Mouse (Mus musculus) liver, embryonic 16.5 days (tissue): ENCODE results near the gene Pygb. TPM values are rescaled to one million over a fixed set of nuclear protein-coding genes. Genes with fewer than 3 reads are reported as not detected.

Experiments used
- ATAC-seq: fragments of 200-750 bp; cut with Nextera tagmentation; 2 replicates; pipeline ENCODE4 v1.8.0; 2017; ENCODE audit warnings: low read depth, mild to moderate bottlenecking, moderate number of reproducible peaks, moderate library complexity
- H3K27ac ChIP-seq: fragments of 300-500 bp; sonication (generic); 2 replicates; pipeline ENCODE4 v1.5.1; 2014; ENCODE audit warnings: mild to moderate bottlenecking, low read length
- H3K27me3 ChIP-seq: fragments of 300-500 bp; sonication (generic); 2 replicates; pipeline ENCODE4 v1.6.1; 2014; ENCODE audit warnings: low read depth, low read length, mixed read lengths; ENCODE audit not compliant: control insufficient read depth, insufficient read depth
- H3K36me3 ChIP-seq: fragments of 300-500 bp; sonication (generic); 2 replicates; pipeline ENCODE4 v1.6.1; 2014; ENCODE audit warnings: mild to moderate bottlenecking; ENCODE audit not compliant: control insufficient read depth, insufficient read depth
- H3K4me1 ChIP-seq: fragments of 300-500 bp; sonication (generic); 2 replicates; pipeline ENCODE4 v1.6.1; 2014; ENCODE audit warnings: low read depth, low read length, mixed read lengths; ENCODE audit not compliant: control insufficient read depth
- H3K4me2 ChIP-seq: fragments of 300-500 bp; sonication (generic); 2 replicates; pipeline ENCODE4 v1.6.1; 2014; ENCODE audit warnings: low read depth, low read length, mixed read lengths
- H3K4me3 ChIP-seq: fragments of 300-500 bp; sonication (generic); 2 replicates; pipeline ENCODE4 v1.5.1; 2014; ENCODE audit warnings: low read depth, mild to moderate bottlenecking, low read length
- H3K9ac ChIP-seq: fragments of 300-500 bp; sonication (generic); 2 replicates; pipeline ENCODE4 v1.6.1; 2014; ENCODE audit warnings: low read depth, low read length
- H3K9me3 ChIP-seq: fragments of 300-500 bp; sonication (generic); replicated peaks from 2 replicates; pipeline ENCODE4 v1.6.1; 2016; ENCODE audit warnings: low read length; ENCODE audit not compliant: control insufficient read depth
- WGBS: fragments of 180-500 bp; shearing (Covaris S2); extraction: QIAGEN DNeasy Blood & Tissue Kit; methylation state at CpG from one replicate; pipeline ENCODE4 v1.1.7; 2014; ENCODE audit not compliant: insufficient replicate concordance; 5-methylcytosine and 5-hydroxymethylcytosine counted together
- polyA plus RNA-seq: library from polyadenylated mRNA; unstranded; fragments of >200 nt; fragmentation: Nextera tagmentation; extraction: Ambion mirVana; gene quantifications from 2 replicates; pipeline ENCODE4 v1.2.1, GENCODE M21; 2015

Gene Pygb
- polyA plus RNA-seq, 1 experiment from 2014 or later = 31.3 TPM

DNA sequence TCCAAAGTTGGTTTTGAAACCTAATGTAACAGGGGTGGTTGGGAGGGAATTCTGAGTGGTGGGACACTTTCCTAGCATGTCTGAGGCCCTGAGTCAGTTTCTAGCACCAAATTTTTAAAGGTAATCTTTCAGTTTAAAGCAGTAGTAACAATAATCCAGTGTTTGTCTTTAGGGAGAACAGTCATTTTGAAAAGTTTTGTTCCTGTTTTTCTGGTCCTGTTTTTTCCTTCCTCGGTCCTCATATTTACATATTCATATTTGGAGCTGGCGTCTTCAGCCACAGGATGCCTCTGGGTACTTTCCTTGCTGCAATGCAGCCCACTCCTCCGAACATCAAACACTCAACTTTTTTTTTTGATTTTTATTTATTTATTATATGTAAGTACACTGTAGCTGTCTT, 31.5 kb upstream of the Pygb start:
- H3K4me2 ChIP-seq = no peak overlapping the region

DNA sequence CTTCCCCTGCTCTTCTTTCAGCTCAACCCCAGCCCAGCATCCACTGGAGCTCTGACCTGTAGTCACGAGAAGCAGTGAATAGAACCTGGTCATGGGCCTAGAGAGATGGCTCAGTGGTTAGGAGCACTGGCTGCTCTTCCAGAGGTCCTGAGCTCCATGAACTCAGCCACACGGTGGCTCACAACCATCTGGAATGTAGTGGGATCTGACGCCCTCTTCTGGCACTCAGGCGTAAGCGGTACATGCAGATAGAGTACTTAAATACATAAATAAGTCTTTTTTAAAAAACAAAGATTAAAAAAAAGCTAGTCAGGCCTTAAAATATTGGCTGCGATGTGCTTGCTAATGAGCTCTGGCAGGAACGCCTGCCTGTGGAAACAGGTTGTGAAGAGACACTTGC, 25.1 kb upstream of the Pygb start:
- H3K36me3 ChIP-seq = peaks cover 12% of the 10 kb centered on the region; the same call in 1 of the 2 replicates
- WGBS = 72% methylated on average over 7 of the region's 7 CpGs
- no peak overlapping the region for H3K4me3 ChIP-seq
- H3K4me2 ChIP-seq = no peak overlapping the region
- no peak for ATAC-seq
- no peaks in the 10 kb centered on the region for H3K4me1 ChIP-seq
- no peak overlapping the region for H3K27ac ChIP-seq
- no peak overlapping the region for H3K9ac ChIP-seq
- no peaks in the 10 kb centered on the region for H3K27me3 ChIP-seq
- H3K9me3 ChIP-seq = no peaks in the 10 kb centered on the region

More for the DNA sequence above, 31.5 kb upstream of the Pygb start:
- H3K27me3 ChIP-seq = no peaks in the 10 kb centered on the region
- no peaks in the 10 kb centered on the region for H3K9me3 ChIP-seq
- 71% methylated on average over 3 of the region's 3 CpGs for WGBS
- no peak overlapping the region for H3K27ac ChIP-seq
- H3K4me1 ChIP-seq = peaks cover 1% of the 10 kb centered on the region; the same call in 1 of the 2 replicates
- H3K9ac ChIP-seq = no peak overlapping the region
- ATAC-seq = no peak
- H3K4me3 ChIP-seq = no peak overlapping the region
- peaks cover 3% of the 10 kb centered on the region; the same call in 1 of the 2 replicates for H3K36me3 ChIP-seq

GRCm38 (mm10) chr2:150765619-150766018, 20.9 kb upstream of the Pygb start:
- H3K27me3 ChIP-seq = no peaks in the 10 kb centered on the region
- H3K4me3 ChIP-seq = no peak overlapping the region
- no peak overlapping the region for H3K4me2 ChIP-seq
- peaks cover 3% of the 10 kb centered on the region; the same call in 1 of the 2 replicates for H3K36me3 ChIP-seq
- H3K27ac ChIP-seq = no peak overlapping the region
- no peak overlapping the region for H3K9ac ChIP-seq
- no peaks in the 10 kb centered on the region for H3K4me1 ChIP-seq
- no peak for ATAC-seq
- 70% methylated on average over 2 of the region's 2 CpGs for WGBS
- H3K9me3 ChIP-seq = no peaks in the 10 kb centered on the region

DNA sequence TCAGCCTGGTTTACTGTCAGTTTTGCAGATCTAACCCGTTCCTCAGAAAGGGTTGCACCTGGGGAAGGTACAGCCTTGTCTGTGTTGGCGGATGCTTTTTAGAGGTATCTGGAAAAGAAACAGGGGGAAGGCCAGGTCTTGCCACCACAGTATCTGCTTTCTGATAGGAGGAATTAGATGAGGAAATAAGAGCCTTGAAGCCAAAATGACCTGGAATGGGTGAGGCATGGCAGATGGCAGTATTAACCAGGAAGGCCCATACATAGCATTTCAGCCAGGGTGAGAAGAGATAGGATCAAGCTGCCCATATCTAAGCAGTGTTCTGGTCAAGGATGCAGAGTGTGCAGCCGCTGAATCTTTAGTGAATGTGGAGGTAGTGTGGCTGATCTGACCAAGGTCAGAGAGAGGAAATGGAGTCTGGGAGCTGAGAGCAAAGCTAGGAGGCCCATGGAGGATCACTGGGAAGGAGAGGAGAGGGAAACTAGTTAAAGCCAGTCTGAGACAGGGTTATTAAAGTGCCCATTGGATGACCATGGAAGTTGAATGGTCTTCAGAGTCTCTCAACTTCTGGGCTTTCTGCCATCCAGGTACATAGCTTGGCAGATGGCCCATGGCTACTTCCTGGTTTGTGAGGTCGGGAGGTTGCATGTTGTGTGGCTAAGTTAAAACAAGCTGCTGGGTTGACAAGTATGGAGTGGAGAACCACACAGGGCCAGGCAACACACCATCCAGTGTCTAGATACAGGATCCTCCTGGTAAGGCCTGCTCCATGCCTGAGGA, 20.3 kb upstream of the Pygb start:
- no peak for ATAC-seq
- no peaks in the 10 kb centered on the region for H3K9me3 ChIP-seq
- no peak overlapping the region for H3K4me3 ChIP-seq
- no peak overlapping the region for H3K4me2 ChIP-seq
- no peaks in the 10 kb centered on the region for H3K4me1 ChIP-seq
- H3K36me3 ChIP-seq = no peaks in the 10 kb centered on the region; the same call in 1 of the 2 replicates
- 57% methylated on average over 4 of the region's 4 CpGs for WGBS
- no peak overlapping the region for H3K27ac ChIP-seq
- H3K27me3 ChIP-seq = no peaks in the 10 kb centered on the region
- H3K9ac ChIP-seq = no peak overlapping the region

GRCm38 (mm10) chr2:150768678-150769077, 17.9 kb upstream of the Pygb start:
- H3K9ac ChIP-seq = no peak overlapping the region
- 29% methylated on average over 1 of the region's 1 CpGs for WGBS

GRCm38 (mm10) chr2:150770747-150771146, 15.8 kb upstream of the Pygb start:
- Histone ChIP-seq H3K9me3 (no peaks in the 10 kb centered on the region), H3K27ac (no peak overlapping the region), H3K9ac (no peak overlapping the region), H3K4me1 (no peaks in the 10 kb centered on the region), H3K4me2 (no peak overlapping the region), H3K27me3 (no peaks in the 10 kb centered on the region), H3K4me3 (no peak overlapping the region), H3K36me3 (no peaks in the 10 kb centered on the region; the same call in 1 of the 2 replicates)
- WGBS = 48% methylated on average over 1 of the region's 1 CpGs
- peak; percentile 67 for ATAC-seq

More at GRCm38 (mm10) chr2:150768678-150769077, 17.9 kb upstream of the Pygb start:
- H3K9me3 ChIP-seq = no peaks in the 10 kb centered on the region
- no peak overlapping the region for H3K4me3 ChIP-seq
- H3K36me3 ChIP-seq = no peaks in the 10 kb centered on the region; the same call in 1 of the 2 replicates
- H3K4me2 ChIP-seq = no peak overlapping the region
- H3K4me1 ChIP-seq = no peaks in the 10 kb centered on the region
- ATAC-seq = no peak
- no peak overlapping the region for H3K27ac ChIP-seq
- no peaks in the 10 kb centered on the region for H3K27me3 ChIP-seq

DNA sequence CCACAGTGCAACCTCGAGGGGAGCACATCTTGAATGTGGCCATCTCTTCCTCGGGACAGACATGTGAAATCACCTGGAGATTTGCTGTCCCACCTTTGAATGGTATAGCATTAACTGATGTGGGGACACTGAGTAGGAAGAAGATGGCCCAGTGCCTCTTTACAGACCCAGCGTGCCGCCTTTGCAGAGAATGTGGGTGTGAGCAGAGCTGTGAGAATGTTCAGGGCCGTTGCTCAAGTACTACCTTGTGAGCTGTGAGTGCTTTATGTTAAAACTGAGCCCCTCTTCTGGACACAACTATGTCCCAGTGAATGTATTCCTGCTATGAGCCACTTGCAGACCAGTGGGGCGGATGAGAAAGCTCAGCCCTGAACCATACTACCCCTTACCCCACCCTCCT, 15.4 kb upstream of the Pygb start:
- 70% methylated on average over 6 of the region's 6 CpGs for WGBS
- Histone ChIP-seq H3K27ac (no peak overlapping the region), H3K4me3 (no peak overlapping the region), H3K4me2 (no peak overlapping the region), H3K36me3 (no peaks in the 10 kb centered on the region), H3K9me3 (no peaks in the 10 kb centered on the region), H3K4me1 (no peaks in the 10 kb centered on the region), H3K9ac (no peak overlapping the region), H3K27me3 (no peaks in the 10 kb centered on the region)
- ATAC-seq = no peak

DNA sequence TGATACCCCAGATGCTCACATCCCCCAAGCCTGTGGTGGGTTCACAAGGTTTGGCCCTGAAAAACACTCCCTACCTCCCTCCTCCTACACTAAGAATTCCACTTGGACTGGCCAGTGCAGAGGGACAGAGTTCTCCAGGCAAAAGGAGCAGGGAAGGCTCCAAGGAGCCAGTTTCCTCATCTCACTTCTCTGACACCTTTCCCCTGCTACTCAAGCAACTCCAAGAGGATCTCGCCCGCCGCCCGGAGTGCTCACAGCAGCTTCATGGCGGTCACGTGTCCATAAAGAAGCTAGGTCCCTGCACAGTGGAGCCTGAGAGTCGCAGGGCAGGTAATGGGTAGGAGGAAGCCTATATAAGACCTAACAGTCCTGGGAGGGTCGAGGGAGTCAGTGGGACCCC, 14.5 kb upstream of the Pygb start:
- no peak overlapping the region for H3K9ac ChIP-seq
- no peak for ATAC-seq
- no peak overlapping the region for H3K27ac ChIP-seq
- H3K9me3 ChIP-seq = no peaks in the 10 kb centered on the region
- H3K36me3 ChIP-seq = no peaks in the 10 kb centered on the region
- no peaks in the 10 kb centered on the region for H3K4me1 ChIP-seq
- H3K4me3 ChIP-seq = no peak overlapping the region
- WGBS = 76% methylated on average over 8 of the region's 8 CpGs
- H3K27me3 ChIP-seq = no peaks in the 10 kb centered on the region
- H3K4me2 ChIP-seq = no peak overlapping the region

GRCm38 (mm10) chr2:150772466-150773119, 13.9 kb upstream of the Pygb start:
- Histone ChIP-seq H3K27me3 (no peaks in the 10 kb centered on the region), H3K4me1 (no peaks in the 10 kb centered on the region), H3K36me3 (no peaks in the 10 kb centered on the region), H3K9ac (no peak overlapping the region), H3K4me2 (no peak overlapping the region), H3K9me3 (no peaks in the 10 kb centered on the region), H3K4me3 (no peak overlapping the region), H3K27ac (no peak overlapping the region)
- no peak for ATAC-seq
- 62% methylated on average over 10 of the region's 10 CpGs for WGBS
